In the genomic region with DNA sequence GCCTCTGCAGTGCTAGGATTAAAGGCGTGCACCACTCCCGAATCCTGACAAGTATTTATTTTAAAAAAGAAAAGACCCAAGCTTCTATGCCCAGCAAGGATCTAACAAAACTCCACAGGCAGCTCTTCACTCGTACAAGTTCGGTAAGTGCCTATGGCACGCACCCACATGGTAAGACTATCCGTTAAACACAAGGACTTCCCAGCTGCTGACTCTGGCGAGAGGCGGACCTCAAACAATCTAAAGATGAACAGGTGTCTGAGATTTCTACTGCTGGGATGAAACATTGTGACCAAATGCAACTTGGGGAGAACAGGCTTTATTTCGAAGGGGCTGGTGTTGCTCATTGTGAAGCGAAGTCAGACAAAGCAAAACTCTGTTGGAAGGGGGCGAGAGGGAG, we compare ENCODE assay signal across 37 mouse cellular contexts. TPM values are rescaled to one million over a fixed set of nuclear protein-coding genes. Genes with fewer than 3 reads are reported as not detected.
DNase-seq lines count a peak whose midpoint lies in the region; ATAC-seq and TF ChIP-seq lines count a peak whose summit lies in the region.
"Had no signal": no experiment of that assay in that cellular context is flagged by ENCODE, and none has a peak within 500 bp of the region (broad histone marks: within the 10 kb centered on the region; RNA-seq: fewer than 3 reads in every experiment).

No protein-coding gene starts in this region.

- no peak for ATAC-seq in heart, postnatal 0 days (ENCODE audit: insufficient read depth, low read depth)
- ATAC-seq: activated CD4-positive, CD25-positive, alpha-beta regulatory T cell, adult 4 months; forebrain, embryonic 16.5 days; lung, postnatal 0 days had no signal

- no peak for TF ChIP-seq CTCF in heart, postnatal 0 days (IDR thresholded peaks at IDR 0.05; ENCODE audit: low read depth)

- DNase-seq in adrenal gland, adult 2 months: peak; percentile 9
- no peak for DNase-seq in adrenal gland, postnatal 14 days
- no peak for DNase-seq in heart, embryonic 10.5 days (ENCODE audit: low spot score)
- DNase-seq in heart, postnatal 14 days: no peak
- DNase-seq in heart, postnatal 0 days (ENCODE audit: low spot score): no peak
- no peak for DNase-seq in heart, adult 11 months
- DNase-seq in testis, postnatal 14 days (ENCODE audit: low spot score): peak; percentile 62
- DNase-seq: adrenal gland, adult 8-10 months; cerebellum, adult 11 months; cerebellum, adult 9-10 months; cerebellum, postnatal 36 days; gastrocnemius, postnatal 10 days; heart, adult 18-20 months; kidney, adult 18-20 months; kidney, postnatal 4 days; liver, embryonic 13.5 days; lung, adult 18-20 months; lung, postnatal 4 days; thymus, postnatal 14 days had no signal

- no peak overlapping the region for H3K9ac ChIP-seq in heart, postnatal 0 days (replicated peaks; ENCODE audit: low read depth, low read length)
- H3K9ac ChIP-seq: embryonic facial prominence, embryonic 13.5 days; hindbrain, embryonic 15.5 days; limb, embryonic 15.5 days; liver, embryonic 13.5 days; midbrain, embryonic 12.5 days; neural tube, embryonic 13.5 days had no signal

- H3K27ac ChIP-seq in heart, embryonic 10.5 days: peak overlapping the region; percentile 72; the same call in 1 of the 2 replicates
- peak overlapping the region; percentile 84 for H3K27ac ChIP-seq in heart, postnatal 0 days (ENCODE audit: low read depth)
- H3K27ac ChIP-seq: embryonic facial prominence, embryonic 13.5 days; hindbrain, embryonic 10.5 days; hindbrain, embryonic 15.5 days; limb, embryonic 15.5 days; liver, embryonic 13.5 days; midbrain, embryonic 12.5 days; neural tube, embryonic 13.5 days had no signal

- H3K4me1 ChIP-seq in heart, embryonic 10.5 days: peaks cover 33% of the 10 kb centered on the region
- H3K4me1 ChIP-seq in heart, postnatal 0 days (ENCODE audit: control insufficient read depth, insufficient read depth): peaks cover 25% of the 10 kb centered on the region
- H3K4me1 ChIP-seq: hindbrain, embryonic 15.5 days; megakaryocyte, embryonic 14.5 days; neural tube, embryonic 13.5 days had no signal

- intact Hi-C loops in heart, postnatal 14 days (cut with DNase I): no loop called here

- no peak overlapping the region for H3K4me2 ChIP-seq in heart, postnatal 0 days (ENCODE audit: low read depth, low read length)
- H3K4me2 ChIP-seq: embryonic facial prominence, embryonic 13.5 days; hindbrain, embryonic 15.5 days; limb, embryonic 15.5 days; liver, embryonic 13.5 days; midbrain, embryonic 12.5 days; neural tube, embryonic 13.5 days had no signal

- H3K4me3 ChIP-seq in heart, embryonic 10.5 days: no peak overlapping the region
- H3K4me3 ChIP-seq in heart, postnatal 0 days (ENCODE audit: low read depth, low read length): no peak overlapping the region
- H3K4me3 ChIP-seq: embryonic facial prominence, embryonic 13.5 days; erythroblast, embryonic 14.5 days; hindbrain, embryonic 10.5 days; hindbrain, embryonic 15.5 days; limb, embryonic 15.5 days; liver, embryonic 13.5 days; megakaryocyte, embryonic 14.5 days; midbrain, embryonic 12.5 days; neural tube, embryonic 13.5 days had no signal

- no peaks in the 10 kb centered on the region for H3K9me3 ChIP-seq in heart, embryonic 10.5 days
- no peaks in the 10 kb centered on the region for H3K9me3 ChIP-seq in heart, postnatal 0 days (replicated peaks; ENCODE audit: control insufficient read depth, low read length)
- H3K9me3 ChIP-seq: embryonic facial prominence, embryonic 13.5 days; hindbrain, embryonic 10.5 days; hindbrain, embryonic 15.5 days; limb, embryonic 15.5 days; liver, embryonic 13.5 days; megakaryocyte, embryonic 14.5 days; midbrain, embryonic 12.5 days; neural tube, embryonic 13.5 days had no signal

- no peaks in the 10 kb centered on the region for H3K27me3 ChIP-seq in heart, embryonic 10.5 days (ENCODE audit: insufficient read depth, poor library complexity, severe bottlenecking)
- no peaks in the 10 kb centered on the region for H3K27me3 ChIP-seq in heart, postnatal 0 days (ENCODE audit: control insufficient read depth, insufficient read depth, low read length)
- H3K27me3 ChIP-seq: CH12.LX; embryonic facial prominence, embryonic 13.5 days; hindbrain, embryonic 15.5 days; limb, embryonic 15.5 days; liver, embryonic 13.5 days; megakaryocyte, embryonic 14.5 days; midbrain, embryonic 12.5 days; neural tube, embryonic 13.5 days had no signal

- H3K36me3 ChIP-seq in heart, embryonic 10.5 days: peaks cover 40% of the 10 kb centered on the region
- peaks cover 30% of the 10 kb centered on the region for H3K36me3 ChIP-seq in heart, postnatal 0 days (replicated peaks; ENCODE audit: control insufficient read depth, insufficient read depth, low read length)

- WGBS in heart, embryonic 10.5 days: 90% methylated on average over 11 of the region's 11 CpGs
- WGBS in heart, postnatal 0 days: 88% methylated on average over 11 of the region's 11 CpGs

- TF ChIP-seq EP300 in heart, postnatal 0 days (IDR thresholded peaks at IDR 0.05; ENCODE audit: low read depth): no peak

RNA-seq across cellular contexts. Expression of gene Gm42417, which starts 0.9 kb away (rescaled TPM):
- not detected for total RNA-seq in adrenal gland, adult 2 months (2021)
- polyA plus RNA-seq in adrenal gland, adult 2 months (2012; rRNA removed): not detected in 2 replicates
- 2.1 TPM in 1 of 2 replicates, not detected in the other for total RNA-seq in adrenal gland, postnatal 14 days (2021)
- polyA plus RNA-seq in heart, embryonic 10.5 days (2016; fragmentation: Nextera tagmentation; extraction: Ambion mirVana): 0.20 and 1.0 TPM in 2 replicates
- total RNA-seq in heart, postnatal 14 days (2021): 10 to 100 TPM; 52.6 to 94.6 TPM
- not detected in 2 replicates for total RNA-seq in heart, postnatal 0 days (2014; rRNA removed; ENCODE audit: low replicate concordance)
- 1.2 TPM in 1 of 2 replicates, not detected in the other for polyA plus RNA-seq in heart, postnatal 0 days (2015; fragmentation: Nextera tagmentation; extraction: Ambion mirVana)
- total RNA-seq: adrenal gland, adult 8-10 months; ES-E14; left cerebral cortex, adult 8-10 months; left cerebral cortex, postnatal 36 days; midbrain, postnatal 0 days had no signal
- polyA plus RNA-seq: embryonic facial prominence, embryonic 13.5 days; erythroblast, embryonic 14.5 days; forebrain, embryonic 11.5 days; intestine, embryonic 14.5 days; liver, embryonic 13.5 days; midbrain, embryonic 12.5 days had no signal

RNA-seq across cellular contexts. Expression of gene Ankrd23, which starts 3.4 kb away (rescaled TPM):
- 10 to 100 TPM in 1 of 2 experiments, 1 to 10 TPM in 1; 6.9 to 11.2 TPM for total RNA-seq in adrenal gland, adult 2 months (2021)
- polyA plus RNA-seq in adrenal gland, adult 2 months (2012; rRNA removed): 16.5 and 19.9 TPM in 2 replicates
- 8.9 and 9.7 TPM in 2 replicates for total RNA-seq in adrenal gland, postnatal 14 days (2021)
- 16.7 and 19.0 TPM in 2 replicates for polyA plus RNA-seq in heart, embryonic 10.5 days (2016; fragmentation: Nextera tagmentation; extraction: Ambion mirVana)
- total RNA-seq in heart, postnatal 14 days (2021): 100 to 1,000 TPM; 101 to 170 TPM
- total RNA-seq in heart, postnatal 0 days (2014; rRNA removed; ENCODE audit: low replicate concordance): 62.2 and 93.8 TPM in 2 replicates
- 26.7 and 34.2 TPM in 2 replicates for polyA plus RNA-seq in heart, postnatal 0 days (2015; fragmentation: Nextera tagmentation; extraction: Ambion mirVana)

RNA-seq across cellular contexts. Expression of gene Ankrd39, which starts 7.1 kb away (rescaled TPM):
- 10 to 100 TPM; 11.1 to 14.5 TPM for total RNA-seq in adrenal gland, adult 2 months (2021)
- 24.4 and 41.9 TPM in 2 replicates for polyA plus RNA-seq in adrenal gland, adult 2 months (2012; rRNA removed)
- total RNA-seq in adrenal gland, postnatal 14 days (2021): 11.7 and 15.3 TPM in 2 replicates
- polyA plus RNA-seq in heart, embryonic 10.5 days (2016; fragmentation: Nextera tagmentation; extraction: Ambion mirVana): 23.9 and 24.5 TPM in 2 replicates
- 10 to 100 TPM; 10.4 to 11.9 TPM for total RNA-seq in heart, postnatal 14 days (2021)
- 32.7 and 34.9 TPM in 2 replicates for total RNA-seq in heart, postnatal 0 days (2014; rRNA removed; ENCODE audit: low replicate concordance)
- polyA plus RNA-seq in heart, postnatal 0 days (2015; fragmentation: Nextera tagmentation; extraction: Ambion mirVana): 26.6 and 29.0 TPM in 2 replicates

RNA-seq across cellular contexts. Expression of gene Sema4c, which starts 18.0 kb away (rescaled TPM):
- total RNA-seq in adrenal gland, adult 2 months (2021): 10 to 100 TPM; 13.0 to 25.3 TPM
- polyA plus RNA-seq in adrenal gland, adult 2 months (2012; rRNA removed): 22.5 and 24.0 TPM in 2 replicates
- total RNA-seq in adrenal gland, postnatal 14 days (2021): 20.7 and 27.9 TPM in 2 replicates
- polyA plus RNA-seq in heart, embryonic 10.5 days (2016; fragmentation: Nextera tagmentation; extraction: Ambion mirVana): 12.2 and 15.2 TPM in 2 replicates
- total RNA-seq in heart, postnatal 14 days (2021): 10 to 100 TPM; 19.4 to 20.0 TPM
- 11.9 and 13.2 TPM in 2 replicates for total RNA-seq in heart, postnatal 0 days (2014; rRNA removed; ENCODE audit: low replicate concordance)
- 5.7 and 6.1 TPM in 2 replicates for polyA plus RNA-seq in heart, postnatal 0 days (2015; fragmentation: Nextera tagmentation; extraction: Ambion mirVana)

RNA-seq across cellular contexts. Expression of gene Cnnm3, which starts 28.5 kb away (rescaled TPM):
- total RNA-seq in adrenal gland, adult 2 months (2021): 10 to 100 TPM; 25.9 to 32.0 TPM
- polyA plus RNA-seq in adrenal gland, adult 2 months (2012; rRNA removed): 53.9 and 70.6 TPM in 2 replicates
- total RNA-seq in adrenal gland, postnatal 14 days (2021): 26.3 and 27.5 TPM in 2 replicates
- polyA plus RNA-seq in heart, embryonic 10.5 days (2016; fragmentation: Nextera tagmentation; extraction: Ambion mirVana): 1.5 and 2.5 TPM in 2 replicates
- total RNA-seq in heart, postnatal 14 days (2021): 10 to 100 TPM; 12.9 to 15.6 TPM
- 10.2 and 21.4 TPM in 2 replicates for total RNA-seq in heart, postnatal 0 days (2014; rRNA removed; ENCODE audit: low replicate concordance)
- polyA plus RNA-seq in heart, postnatal 0 days (2015; fragmentation: Nextera tagmentation; extraction: Ambion mirVana): 2.0 and 2.2 TPM in 2 replicates

Comparison
In these comparisons a context has a peak if more than half of its experiments do, and no peak if none do; other contexts are left out.
1. DNase-seq: peak in adrenal gland, adult 2 months (single experiment) and testis, postnatal 14 days (single experiment); none in adrenal gland, postnatal 14 days (single experiment), heart, embryonic 10.5 days (single experiment), heart, postnatal 14 days (0 of 2), heart, postnatal 0 days (single experiment) and heart, adult 11 months (single experiment).
2. RNA of gene Gm42417, which starts 0.9 kb away (total RNA-seq): 52.6 to 94.6 TPM in heart, postnatal 14 days; 2.1 TPM in adrenal gland, postnatal 14 days, not detected in adrenal gland, adult 2 months and not detected in heart, postnatal 0 days; every median in the first group is over 10 times any median in the second.